Mouse (Mus musculus): ENCODE results near the gene Sergef. TPM values are rescaled to one million over a fixed set of nuclear protein-coding genes. Genes with fewer than 3 reads are reported as not detected.

The Sergef gene
- total and polyA plus RNA-seq, 3 experiments: 2.9 to 5.1 (median 3.6) TPM

DNA sequence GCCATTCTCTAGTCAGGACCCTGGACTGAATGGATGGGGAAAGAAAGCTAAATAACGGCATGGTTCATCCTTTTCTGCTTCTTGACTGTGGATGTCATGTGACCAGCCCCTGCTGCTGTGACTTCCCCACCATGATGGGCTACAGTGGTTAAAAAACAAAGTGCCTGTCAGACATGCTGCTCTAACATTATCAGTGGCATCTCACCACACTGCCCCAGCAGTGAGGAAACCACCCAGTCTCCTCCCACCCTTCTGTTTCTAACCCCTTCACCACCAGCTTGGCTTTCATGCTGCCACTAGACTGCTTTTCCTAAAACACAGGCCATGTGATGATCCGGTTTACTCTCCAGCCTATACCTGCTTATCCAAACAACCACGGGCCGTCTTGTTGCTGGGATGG lies 140.0 kb downstream of the Sergef start:
- TF ChIP-seq CTCF (IDR thresholded peaks at IDR 0.05): no peak
- TF ChIP-seq POLR2A (IDR thresholded peaks at IDR 0.05; ENCODE audit: insufficient read depth, low read depth, low read length): no peak
- no peak for TF ChIP-seq EP300 (IDR thresholded peaks at IDR 0.05; ENCODE audit: insufficient read depth, low read depth, low read length)
- H3K36me3 ChIP-seq (ENCODE audit: control insufficient read depth, insufficient read depth, low read length): no peaks in the 10 kb centered on the region
- WGBS: 91% methylated on average over 4 of the region's 4 CpGs
- H3K4me3 ChIP-seq: no peak overlapping the region
- DNase-seq: no peak
- H3K9ac ChIP-seq (ENCODE audit: low read depth, low read length): no peak overlapping the region
- H3K27me3 ChIP-seq (ENCODE audit: control insufficient read depth, insufficient read depth, low read length): no peaks in the 10 kb centered on the region
- H3K4me1 ChIP-seq (ENCODE audit: control insufficient read depth, insufficient read depth, low read length): no peaks in the 10 kb centered on the region
- intact Hi-C loops (cut with DNase I): no loop called here
- no peaks in the 10 kb centered on the region for H3K79me2 ChIP-seq (replicated peaks; ENCODE audit: control insufficient read depth, insufficient read depth, low read length)
- no peak overlapping the region for H3K27ac ChIP-seq

DNA sequence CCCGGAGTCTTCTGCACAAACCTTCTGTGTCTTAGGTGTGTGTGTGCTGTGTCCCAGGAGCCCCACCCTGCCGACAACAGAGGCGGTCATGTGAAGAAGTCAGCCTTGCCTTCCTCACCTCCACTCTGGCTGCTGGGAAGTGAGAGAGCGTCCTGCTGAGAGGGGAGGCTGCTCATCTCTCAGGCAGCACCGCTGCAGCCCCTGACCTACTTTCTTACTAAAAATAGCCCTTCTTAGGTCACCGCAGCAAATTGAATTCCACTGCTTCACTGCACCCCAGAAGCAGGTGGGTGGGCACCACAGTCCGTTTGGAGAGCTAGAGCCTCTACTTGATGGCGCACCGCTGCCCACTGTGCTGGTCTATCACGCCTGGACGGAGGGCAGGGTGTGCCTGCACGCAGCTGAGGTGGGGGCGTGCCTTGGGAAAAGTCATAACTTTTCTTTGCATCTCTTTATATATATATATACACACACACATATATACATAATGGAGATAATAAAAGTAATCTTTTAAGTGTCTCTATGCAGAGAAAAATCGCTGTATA lies 147.4 kb downstream of the Sergef start:
- Histone ChIP-seq H3K4me1 (ENCODE audit: control insufficient read depth, insufficient read depth, low read length) (no peaks in the 10 kb centered on the region), H3K4me3 (no peak overlapping the region), H3K9ac (ENCODE audit: low read depth, low read length) (no peak overlapping the region), H3K36me3 (ENCODE audit: control insufficient read depth, insufficient read depth, low read length) (no peaks in the 10 kb centered on the region), H3K27me3 (ENCODE audit: control insufficient read depth, insufficient read depth, low read length) (no peaks in the 10 kb centered on the region), H3K79me2 (replicated peaks; ENCODE audit: control insufficient read depth, insufficient read depth, low read length) (no peaks in the 10 kb centered on the region), H3K27ac (no peak overlapping the region)
- intact Hi-C loops (cut with DNase I): no loop called here
- WGBS: 57% methylated on average over 14 of the region's 14 CpGs
- DNase-seq: no peak
- TF ChIP-seq POLR2A (IDR thresholded peaks at IDR 0.05; ENCODE audit: insufficient read depth, low read depth, low read length) (no peak), EP300 (IDR thresholded peaks at IDR 0.05; ENCODE audit: insufficient read depth, low read depth, low read length) (no peak), CTCF (IDR thresholded peaks at IDR 0.05) (no peak)

DNA sequence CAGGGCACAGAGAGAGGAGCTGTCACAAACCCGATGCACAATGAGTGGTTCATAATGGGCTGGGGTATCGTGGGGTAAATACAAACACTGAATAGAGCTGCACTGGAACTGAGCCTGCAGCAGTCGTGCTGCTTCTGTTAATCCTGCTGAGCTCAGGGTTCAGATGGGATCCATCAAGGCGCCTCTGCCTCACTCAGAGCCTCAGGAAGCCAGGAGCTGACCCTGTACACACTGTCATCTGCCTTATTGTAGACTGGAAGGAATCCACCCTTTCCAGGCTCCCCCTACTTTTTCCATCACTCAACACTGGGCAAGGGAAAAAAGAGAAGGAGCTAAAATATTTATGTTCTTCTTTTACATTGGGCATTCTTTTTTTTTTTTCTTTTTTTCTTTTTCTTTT lies 152.3 kb downstream of the Sergef start:
- H3K4me3 ChIP-seq: no peak overlapping the region
- H3K9ac ChIP-seq (ENCODE audit: low read depth, low read length): no peak overlapping the region
- no peaks in the 10 kb centered on the region for H3K27me3 ChIP-seq (ENCODE audit: control insufficient read depth, insufficient read depth, low read length)
- intact Hi-C loops (cut with DNase I): no loop called here
- no peaks in the 10 kb centered on the region for H3K79me2 ChIP-seq (replicated peaks; ENCODE audit: control insufficient read depth, insufficient read depth, low read length)
- H3K4me1 ChIP-seq (ENCODE audit: control insufficient read depth, insufficient read depth, low read length): peaks cover 2% of the 10 kb centered on the region
- no peaks in the 10 kb centered on the region for H3K36me3 ChIP-seq (ENCODE audit: control insufficient read depth, insufficient read depth, low read length)
- WGBS: 72% methylated on average over 4 of the region's 4 CpGs
- no peak for TF ChIP-seq POLR2A (IDR thresholded peaks at IDR 0.05; ENCODE audit: insufficient read depth, low read depth, low read length)
- no peak for TF ChIP-seq CTCF (IDR thresholded peaks at IDR 0.05)
- no peak for TF ChIP-seq EP300 (IDR thresholded peaks at IDR 0.05; ENCODE audit: insufficient read depth, low read depth, low read length)
- H3K27ac ChIP-seq: no peak overlapping the region
- no peak for DNase-seq

DNA sequence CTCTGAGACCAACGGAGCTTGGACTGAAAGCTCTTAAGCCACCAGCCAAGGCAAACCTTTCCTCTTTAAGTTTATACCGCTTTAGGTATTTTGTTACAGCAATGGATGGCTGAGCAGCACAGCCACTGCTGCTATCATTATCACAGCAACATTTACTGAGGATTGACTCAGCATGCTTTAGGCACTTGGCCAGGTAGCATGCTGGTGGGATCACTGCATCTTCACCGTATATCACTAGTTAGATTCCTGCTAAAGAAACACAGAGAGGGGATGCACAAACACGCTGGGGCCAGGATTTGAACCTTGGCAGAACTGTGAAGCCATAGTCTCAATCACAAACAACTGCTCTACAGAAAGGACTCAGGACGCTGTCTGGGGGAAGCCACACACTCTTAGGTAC lies 152.8 kb downstream of the Sergef start:
- H3K9ac ChIP-seq (ENCODE audit: low read depth, low read length): no peak overlapping the region
- no peak overlapping the region for H3K4me3 ChIP-seq
- DNase-seq: no peak
- no peaks in the 10 kb centered on the region for H3K27me3 ChIP-seq (ENCODE audit: control insufficient read depth, insufficient read depth, low read length)
- 84% methylated on average over 5 of the region's 5 CpGs for WGBS
- TF ChIP-seq POLR2A (IDR thresholded peaks at IDR 0.05; ENCODE audit: insufficient read depth, low read depth, low read length) (no peak), EP300 (IDR thresholded peaks at IDR 0.05; ENCODE audit: insufficient read depth, low read depth, low read length) (no peak), CTCF (IDR thresholded peaks at IDR 0.05) (no peak)
- no peaks in the 10 kb centered on the region for H3K36me3 ChIP-seq (ENCODE audit: control insufficient read depth, insufficient read depth, low read length)
- H3K4me1 ChIP-seq (ENCODE audit: control insufficient read depth, insufficient read depth, low read length): peaks cover 5% of the 10 kb centered on the region
- intact Hi-C loops (cut with DNase I): no loop called here
- H3K27ac ChIP-seq: no peak overlapping the region
- no peaks in the 10 kb centered on the region for H3K79me2 ChIP-seq (replicated peaks; ENCODE audit: control insufficient read depth, insufficient read depth, low read length)

DNA sequence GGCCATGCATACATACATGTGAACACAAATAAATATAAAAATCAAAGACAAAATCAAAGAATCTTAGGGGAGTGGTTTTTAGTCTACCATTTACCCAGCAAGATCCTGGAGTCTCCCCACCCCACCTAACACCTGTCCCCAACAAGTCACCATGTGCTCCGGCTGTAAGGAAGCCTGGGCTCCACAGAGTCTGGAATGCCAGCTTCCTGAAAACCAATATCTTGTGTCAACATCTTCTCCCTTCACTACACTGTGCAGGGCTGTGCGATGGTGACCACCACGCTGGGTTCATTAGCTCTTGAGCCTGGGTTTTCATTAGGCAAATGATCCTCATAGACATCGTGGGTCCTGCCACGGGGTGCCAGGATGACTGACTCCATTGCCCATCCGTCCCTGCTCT lies 155.4 kb downstream of the Sergef start:
- H3K9ac ChIP-seq (ENCODE audit: low read depth, low read length): no peak overlapping the region
- no peak overlapping the region for H3K27ac ChIP-seq
- no peak for DNase-seq
- peaks cover 11% of the 10 kb centered on the region for H3K4me1 ChIP-seq (ENCODE audit: control insufficient read depth, insufficient read depth, low read length)
- WGBS: 73% methylated on average over 6 of the region's 6 CpGs
- no peaks in the 10 kb centered on the region for H3K36me3 ChIP-seq (ENCODE audit: control insufficient read depth, insufficient read depth, low read length)
- TF ChIP-seq CTCF (IDR thresholded peaks at IDR 0.05) (no peak), POLR2A (IDR thresholded peaks at IDR 0.05; ENCODE audit: insufficient read depth, low read depth, low read length) (no peak), EP300 (IDR thresholded peaks at IDR 0.05; ENCODE audit: insufficient read depth, low read depth, low read length) (no peak)
- H3K27me3 ChIP-seq (ENCODE audit: control insufficient read depth, insufficient read depth, low read length): no peaks in the 10 kb centered on the region
- intact Hi-C loops (cut with DNase I): no loop called here
- no peak overlapping the region for H3K4me3 ChIP-seq
- no peaks in the 10 kb centered on the region for H3K79me2 ChIP-seq (replicated peaks; ENCODE audit: control insufficient read depth, insufficient read depth, low read length)

DNA sequence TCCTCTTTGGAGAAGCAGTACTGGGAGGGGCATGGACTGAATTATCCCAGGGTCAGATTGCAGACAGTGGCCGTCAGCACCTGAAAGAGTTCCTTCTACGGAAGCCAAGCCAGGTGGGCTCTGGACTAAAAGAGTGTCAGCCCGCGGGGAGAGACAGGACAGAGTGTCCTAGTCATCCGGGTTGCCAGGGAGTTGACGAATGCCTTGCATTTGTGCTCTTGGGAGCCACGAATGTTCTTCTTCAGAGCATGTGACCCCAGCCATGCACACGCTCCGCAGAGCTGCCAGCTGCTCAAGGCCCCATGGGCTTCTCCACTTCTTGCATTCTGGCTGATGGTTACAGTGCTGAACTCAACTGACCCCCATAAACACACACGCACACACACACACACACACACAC lies 156.6 kb downstream of the Sergef start:
- Histone ChIP-seq H3K79me2 (replicated peaks; ENCODE audit: control insufficient read depth, insufficient read depth, low read length) (no peaks in the 10 kb centered on the region), H3K27me3 (ENCODE audit: control insufficient read depth, insufficient read depth, low read length) (no peaks in the 10 kb centered on the region), H3K4me3 (no peak overlapping the region), H3K36me3 (ENCODE audit: control insufficient read depth, insufficient read depth, low read length) (no peaks in the 10 kb centered on the region), H3K4me1 (ENCODE audit: control insufficient read depth, insufficient read depth, low read length) (peaks cover 11% of the 10 kb centered on the region), H3K9ac (ENCODE audit: low read depth, low read length) (no peak overlapping the region), H3K27ac (no peak overlapping the region)
- intact Hi-C loops (cut with DNase I): no loop called here
- TF ChIP-seq CTCF (IDR thresholded peaks at IDR 0.05) (no peak), POLR2A (IDR thresholded peaks at IDR 0.05; ENCODE audit: insufficient read depth, low read depth, low read length) (no peak), EP300 (IDR thresholded peaks at IDR 0.05; ENCODE audit: insufficient read depth, low read depth, low read length) (no peak)
- DNase-seq: no peak
- 77% methylated on average over 10 of the region's 10 CpGs for WGBS
